Mouse (Mus musculus) hindbrain, embryonic 12.5 days (tissue): Measurements from ENCODE around the gene Efcab5. TPM values are rescaled to one million over a fixed set of nuclear protein-coding genes. Genes with fewer than 3 reads are reported as not detected.

Experiments used
- microRNA counts: library from miRNA; unstranded; fragments of <30 nt; microRNA quantifications from one replicate; lab custom pipeline; 2017
- microRNA-seq: library from miRNA; unstranded; fragments of <30 nt; microRNA quantifications from one replicate; pipeline ENCODE4, GENCODE M21; 2017
- polyA plus RNA-seq: library from polyadenylated mRNA; unstranded; fragments of >200 nt; fragmentation: Nextera tagmentation; extraction: Ambion mirVana; gene quantifications from 2 replicates; pipeline ENCODE4 v1.2.1, GENCODE M21; 2016

Efcab5 gene
- polyA plus RNA-seq, 1 experiment from 2014 or later, result 0.27 TPM

MicroRNAs within 50 kb of the gene (microRNA counts, 519-probe panel; counts per million panel counts)
- microRNA mmu-miR-423-3p (lab: Ali Mortazavi, UCI), result 3,943 counts per million, percentile 80 among the panel's probes with 10 or more counts
- microRNA mmu-miR-423-5p (lab: Ali Mortazavi, UCI), result 3,188 counts per million, percentile 71 among the panel's probes with 10 or more counts

Small RNAs within 50 kb of the gene (microRNA-seq; reads per million reads assigned to microRNA genes)
- 7,514 reads per million, percentile 92 among the genes with 10 or more reads in this experiment for gene Mir423

Other genes starting within 250 kb of the Efcab5 start
- 4.3 and 4.4 TPM in 2 replicates for gene Slc6a4, start 190.4 kb downstream of the Efcab5 start, polyA plus RNA-seq
- gene Nsrp1, start 110.5 kb downstream of the Efcab5 start, polyA plus RNA-seq, result 71.1 TPM in 2 replicates
- 17.1 and 18.1 TPM in 2 replicates for gene Ssh2, start 27.3 kb upstream of the Efcab5 start, polyA plus RNA-seq